Mouse (Mus musculus) ovary, postnatal 14 days (tissue): ENCODE measurements around the gene Slc10a2.
"Not testable (repeated sequence)": the region's sequence is repeated elsewhere in the genome, so short reads cannot be mapped to it uniquely, and the experiment has no call there.

Experiments used
- DNase-seq: peaks from one replicate; pipeline ENCODE4 v3.0.0; 2022; ENCODE audit warnings: low spot score

Slc10a2 gene

GRCm38 (mm10) chr8:5105186-5105585 lies at the start of gene Slc10a2:
Slc10a2 (minus strand) TSS chr8:5105351.
- no peak for DNase-seq

DNA sequence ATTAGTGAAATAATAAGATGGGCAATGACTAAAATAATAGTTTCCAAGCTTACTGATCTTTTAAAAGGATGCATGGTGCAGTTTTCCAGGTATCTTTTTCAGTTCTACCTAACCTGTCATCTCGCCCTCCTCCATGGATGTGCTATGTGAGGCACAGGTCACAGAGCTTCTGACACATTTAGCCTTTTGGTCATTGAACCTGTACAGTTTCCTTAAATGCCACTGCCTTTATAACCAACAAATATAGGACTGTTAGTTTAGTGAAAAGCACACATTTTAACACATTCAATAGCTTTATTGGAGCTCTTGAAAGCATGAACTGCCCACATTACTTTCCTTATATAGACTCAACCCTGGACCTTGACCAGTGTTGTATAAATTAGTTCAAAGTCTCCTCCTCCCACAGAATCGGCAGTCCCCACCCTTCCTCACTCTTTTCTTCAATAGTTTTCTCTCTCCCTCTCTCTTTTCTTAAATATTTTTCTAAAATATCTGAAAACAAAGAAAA lies 24.2 kb upstream of the Slc10a2 start:
- DNase-seq: no peak

DNA sequence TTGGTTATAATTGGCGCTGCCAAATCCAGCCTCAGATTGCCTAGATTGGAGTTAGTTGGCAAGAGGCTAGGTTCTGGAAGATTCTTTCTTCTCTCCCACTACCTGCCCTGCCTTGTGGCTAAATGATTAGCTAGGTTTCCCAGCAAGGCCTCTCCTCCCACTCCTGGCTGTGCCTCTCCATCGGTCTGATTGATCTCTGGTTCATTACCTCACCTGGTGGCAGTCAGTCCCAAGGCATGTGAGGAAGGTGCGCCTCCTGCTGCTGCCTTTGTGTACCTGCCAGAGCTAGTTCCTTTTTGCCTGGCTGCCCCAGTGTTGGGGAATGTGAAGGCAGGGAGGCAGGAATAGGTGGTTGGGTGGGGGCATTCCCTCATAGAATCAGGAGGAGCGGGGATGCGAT lies 1.7 kb upstream of the Slc10a2 start:
- DNase-seq: peak; percentile 4

DNA sequence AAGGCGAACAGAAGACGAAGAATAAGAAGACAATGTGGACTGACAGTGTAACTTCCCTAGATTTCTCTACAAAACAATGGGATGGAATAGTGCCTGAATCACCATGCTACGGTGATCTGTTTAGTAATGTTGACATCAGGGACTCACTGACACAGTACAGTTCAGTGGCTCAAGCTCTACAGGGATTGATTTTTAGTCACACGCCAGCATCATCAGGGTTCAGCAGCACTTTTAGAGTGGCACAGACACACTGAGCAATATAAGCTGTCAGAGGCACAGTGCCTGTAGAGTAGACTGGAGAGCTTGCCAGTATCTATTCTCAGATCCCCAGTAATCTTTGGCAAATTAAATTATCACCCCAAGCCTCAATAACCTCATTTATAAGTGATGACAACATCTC lies 9.8 kb downstream of the Slc10a2 start:
- no peak for DNase-seq

GRCm38 (mm10) chr8:5093991-5094390 lies 11.2 kb downstream of the Slc10a2 start:
- not testable (repeated sequence) for DNase-seq

DNA sequence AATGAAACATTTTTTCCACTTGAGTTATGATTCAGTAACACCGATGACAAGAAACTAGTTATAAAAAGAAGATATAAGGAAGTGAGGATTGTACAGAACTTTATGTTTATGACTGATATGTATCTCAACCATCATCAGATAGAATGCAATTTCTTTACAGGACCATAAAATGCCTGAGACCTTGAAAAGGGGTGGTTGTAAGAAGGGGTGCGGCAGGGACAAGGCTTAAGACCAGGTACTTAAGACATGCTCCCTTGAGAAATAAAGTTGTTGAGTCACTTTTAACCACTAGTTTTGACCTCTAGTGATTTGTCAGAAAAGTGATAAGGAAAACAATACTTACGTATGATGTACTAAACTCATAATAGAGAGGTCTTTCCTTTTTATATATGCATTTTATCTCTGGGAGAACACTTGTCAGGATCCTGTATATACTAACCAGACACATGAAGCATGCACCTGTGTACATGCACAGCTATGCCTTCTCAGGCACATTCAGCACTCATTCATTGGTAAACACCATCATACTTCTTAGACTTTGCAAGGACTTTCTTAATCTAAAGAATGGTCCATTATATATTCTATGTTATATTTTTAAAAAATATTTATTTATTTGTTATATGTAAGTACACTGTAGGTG lies 31.4 kb downstream of the Slc10a2 start:
- DNase-seq: no peak

DNA sequence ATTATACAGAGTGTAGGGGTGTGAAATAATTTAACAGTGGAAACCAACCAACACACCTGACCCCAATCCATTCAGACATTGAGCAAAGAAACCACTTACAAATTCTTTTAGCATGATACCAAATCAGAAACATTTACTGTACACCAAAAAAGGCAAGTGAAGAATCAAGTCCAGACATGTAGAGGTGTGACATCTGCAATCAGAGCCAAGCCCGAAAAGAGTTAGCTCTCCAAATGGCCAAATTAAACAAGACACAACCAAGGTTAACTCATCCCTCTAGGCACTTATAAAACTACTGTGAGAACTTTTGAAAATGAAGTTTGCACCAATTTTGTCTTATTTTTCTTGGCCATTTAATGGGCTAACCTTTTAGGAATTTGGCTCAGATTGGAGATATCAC lies 46.3 kb downstream of the Slc10a2 start:
- DNase-seq: no peak

- not testable (repeated sequence) for DNase-seq
Observed at GRCm38 (mm10) chr8:5044361-5044900, 60.7 kb downstream of the Slc10a2 start.

DNA sequence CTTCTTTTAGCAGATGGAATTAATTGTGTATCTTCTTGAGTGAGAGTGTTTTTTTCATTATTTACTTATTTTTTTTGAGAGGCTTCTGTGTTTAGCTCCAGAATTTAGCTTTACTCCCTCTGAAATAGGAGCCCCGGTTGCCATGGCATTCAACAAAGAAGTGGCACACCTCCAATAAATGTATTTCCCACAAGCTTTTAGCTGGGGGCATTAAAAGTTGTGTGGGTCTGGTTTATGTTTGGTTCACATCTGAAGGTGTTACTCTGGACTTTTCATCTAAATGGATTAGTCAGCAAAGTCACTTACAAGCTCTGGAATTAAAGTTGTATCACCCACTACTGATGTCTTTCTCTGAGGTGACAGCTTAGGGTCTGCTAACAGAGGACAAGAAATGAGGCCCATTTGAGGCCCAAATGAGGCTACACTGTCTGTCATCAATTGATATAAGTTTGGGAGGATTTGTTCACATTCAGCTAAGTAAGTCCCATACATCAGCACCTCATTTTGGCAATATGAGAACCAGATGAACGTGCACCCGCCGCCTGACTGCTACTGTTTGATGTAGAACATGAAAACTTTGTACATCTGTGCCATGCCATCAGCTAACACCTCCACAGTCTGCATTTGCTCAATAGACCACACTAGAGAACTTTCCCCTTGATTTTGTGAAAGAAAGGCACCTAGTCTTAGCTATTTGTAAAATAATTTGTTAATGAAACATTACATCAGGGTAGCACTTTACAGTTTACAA lies 66.2 kb downstream of the Slc10a2 start:
- no peak for DNase-seq
